Mouse (Mus musculus) right cerebral cortex, postnatal 4 days (tissue): ENCODE measurements around the gene Olfr394.
"Not testable (repeated sequence)": the region's sequence is repeated elsewhere in the genome, so short reads cannot be mapped to it uniquely, and the experiment has no call there.

Experiments
- DNase-seq: peaks from one replicate; pipeline ENCODE4 v3.0.0-alpha.2; 2022

The Olfr394 gene

GRCm38 (mm10) chr11:73890671-73891070 is at the start of gene Olfr394:
TSS of gene Olfr394 (minus strand) at chr11:73890771.
- DNase-seq, result no peak

GRCm38 (mm10) chr11:73936377-73936776 is 45.8 kb upstream of the Olfr394 start, which contains the start of gene Olfr23:
TSS of gene Olfr23 (plus strand) at chr11:73936677.
- DNase-seq, result no peak

- DNase-seq, result not testable (repeated sequence)
Measured at GRCm38 (mm10) chr11:73909199-73909598, 18.6 kb upstream of the Olfr394 start, which contains the start of gene Olfr395. TSS of gene Olfr395 (minus strand) at chr11:73909299.

DNA sequence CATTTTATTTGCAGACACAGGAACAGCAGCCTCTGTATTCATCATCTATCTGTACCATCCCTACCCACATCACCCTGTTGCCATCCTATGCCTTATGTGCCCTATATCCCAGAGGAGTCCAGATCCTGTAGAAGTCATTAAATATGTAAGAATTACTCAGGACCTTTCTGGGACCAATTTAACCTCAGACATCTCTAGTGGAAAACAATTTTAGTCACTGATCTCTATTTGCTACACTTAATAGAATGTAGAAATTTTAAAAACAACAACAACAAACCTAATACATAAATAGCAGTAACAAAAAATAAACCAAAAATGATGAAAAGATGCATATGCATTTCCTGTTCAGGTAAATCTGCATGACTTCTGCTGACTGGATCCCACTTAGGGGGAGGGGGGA is 39.2 kb downstream of the Olfr394 start, which contains the start of gene Olfr393:
Gene Olfr393, minus strand, starts transcription at position 101 of the 400 bp plus-strand sequence.
- no peak for DNase-seq
